Mouse (Mus musculus) left cerebral cortex, adult 2 months (tissue): Measurements from ENCODE around the gene Tbx5. TPM values are rescaled to one million over a fixed set of nuclear protein-coding genes. Genes with fewer than 3 reads are reported as not detected.

Experiments
- DNase-seq, 2 experiments: peaks; one replicate each; pipeline ENCODE4 v3.0.0; 2021 to 2022; ENCODE audit warnings: low spot score in 2 of 2, mixed read lengths in 1 of 2; ENCODE audit errors: extremely low spot score in 1 of 2
- H3K27ac ChIP-seq: fragments of 200-600 bp; 2 replicates; pipeline ENCODE4 v1.8.1; 2022
- H3K4me3 ChIP-seq: fragments of 200-600 bp; 2 replicates; pipeline ENCODE4 v1.8.1; 2022
- CTCF ChIP-seq: fragments of 200-600 bp; IDR thresholded peaks from 2 replicates; pipeline ENCODE4 v1.8.1; 2022; ENCODE audit warnings: antibody characterized with exemption, mild to moderate bottlenecking, moderate library complexity
- intact Hi-C: fragments of 180-260 bp; cut with DNase I; formaldehyde crosslinking; loops from one replicate; pipeline ENCODE4 v1.15.1; 2025
- total RNA-seq, 2 experiments: library from RNA; stranded (reverse); gene quantifications; 2 replicates each; pipeline ENCODE4 v1.2.3; 2021

The Tbx5 gene
- total RNA-seq, 2 experiments from 2014 or later: not detected

GRCm38 (mm10) chr5:119800243-119800665, 32.2 kb upstream of the Tbx5 start:
- Histone ChIP-seq H3K4me3 (no peak overlapping the region), H3K27ac (no peak overlapping the region)
- intact Hi-C loops: loop anchor here (5.0 to 10.0 kb wide), 2 partner anchors 113 to 635 kb away; partner anchors contain the start of gene Lhx5
- no peak for DNase-seq
- no peak for TF ChIP-seq CTCF

GRCm38 (mm10) chr5:119802617-119803410, 29.7 kb upstream of the Tbx5 start:
- intact Hi-C loops: loop anchor here (5.0 to 10.0 kb wide), 2 partner anchors 116 to 632 kb away; partner anchors contain the start of gene Lhx5

GRCm38 (mm10) chr5:119803411-119804251, 28.8 kb upstream of the Tbx5 start:
- no peak for TF ChIP-seq CTCF
- Histone ChIP-seq H3K4me3 (no peak overlapping the region), H3K27ac (no peak overlapping the region)
- intact Hi-C loops: loop anchor here (2.0 to 10.0 kb wide), 4 partner anchors 29 to 631 kb away; partner anchors contain the start of genes Lhx5 and Tbx5
- no peak for DNase-seq

More at GRCm38 (mm10) chr5:119802617-119803410, 29.7 kb upstream of the Tbx5 start:
- Histone ChIP-seq H3K27ac (no peak overlapping the region), H3K4me3 (no peak overlapping the region)
- TF ChIP-seq CTCF: no peak
- no peak for DNase-seq

GRCm38 (mm10) chr5:119804301-119805039, 28.0 kb upstream of the Tbx5 start:
- intact Hi-C loops: loop anchor here (2.0 to 10.0 kb wide), 4 partner anchors 28 to 630 kb away; partner anchors contain the start of genes Lhx5 and Tbx5

GRCm38 (mm10) chr5:119805636-119806035, 26.8 kb upstream of the Tbx5 start:
- Histone ChIP-seq H3K4me3 (no peak overlapping the region), H3K27ac (no peak overlapping the region)
- DNase-seq: no peak
- intact Hi-C loops: loop anchor here (2.0 to 10.0 kb wide), 3 partner anchors 27 to 629 kb away; partner anchors contain the start of genes Lhx5 and Tbx5
- no peak for TF ChIP-seq CTCF

More at GRCm38 (mm10) chr5:119804301-119805039, 28.0 kb upstream of the Tbx5 start:
- DNase-seq: no peak
- TF ChIP-seq CTCF: no peak
- H3K27ac ChIP-seq: no peak overlapping the region
- no peak overlapping the region for H3K4me3 ChIP-seq

- intact Hi-C loops: loop anchor here (10.0 kb wide), 1 partner anchor 628 kb away; the partner anchor contains the start of gene Lhx5
- no peak for TF ChIP-seq CTCF
Observed at GRCm38 (mm10) chr5:119806467-119806866, 26.0 kb upstream of the Tbx5 start.

GRCm38 (mm10) chr5:119807481-119808183, 24.8 kb upstream of the Tbx5 start:
- Histone ChIP-seq H3K4me3 (no peak overlapping the region), H3K27ac (no peak overlapping the region)
- DNase-seq: no peak
- TF ChIP-seq CTCF: no peak
- intact Hi-C loops: loop anchor here (10.0 kb wide), 1 partner anchor 627 kb away; the partner anchor contains the start of gene Lhx5

More at GRCm38 (mm10) chr5:119806467-119806866, 26.0 kb upstream of the Tbx5 start:
- no peak overlapping the region for H3K4me3 ChIP-seq
- H3K27ac ChIP-seq: no peak overlapping the region
- DNase-seq: no peak

GRCm38 (mm10) chr5:119808713-119809112, 23.8 kb upstream of the Tbx5 start:
- intact Hi-C loops: loop anchor here (10.0 kb wide), 1 partner anchor 626 kb away; the partner anchor contains the start of gene Lhx5
- H3K27ac ChIP-seq: no peak overlapping the region
- no peak for DNase-seq
- no peak overlapping the region for H3K4me3 ChIP-seq
- no peak for TF ChIP-seq CTCF

- Histone ChIP-seq H3K4me3 (no peak overlapping the region), H3K27ac (no peak overlapping the region)
- no peak for TF ChIP-seq CTCF
- intact Hi-C loops: no loop called here
- no peak for DNase-seq
Observed at GRCm38 (mm10) chr5:119810994-119811690, 21.3 kb upstream of the Tbx5 start.

- Histone ChIP-seq H3K27ac (no peak overlapping the region), H3K4me3 (no peak overlapping the region)
- no peak for DNase-seq
- peak; percentile 11 for TF ChIP-seq CTCF
- intact Hi-C loops: no loop called here
Observed at GRCm38 (mm10) chr5:119815247-119815646, 17.2 kb upstream of the Tbx5 start.
